Mouse (Mus musculus) megakaryocyte, embryonic 14.5 days (primary cell): ENCODE data around the gene Wasf1.

Experiments
- FLI1 ChIP-seq: IDR thresholded peaks from 2 replicates; pipeline ENCODE4 v1.6.1; 2012; ENCODE audit warnings: low read length, inconsistent platforms, mixed read lengths
- GATA1 ChIP-seq: IDR thresholded peaks from 3 replicates; pipeline ENCODE4 v1.6.1; 2012; ENCODE audit warnings: mixed read lengths, low read length, inconsistent platforms, borderline replicate concordance

GRCm38 (mm10) chr10:40855616-40856015 lies 27.7 kb upstream of the Wasf1 start:
- TF ChIP-seq GATA1 (no peak), FLI1 (no peak)
